Mouse (Mus musculus): ENCODE results near the gene Gdpd5. TPM values are rescaled to one million over a fixed set of nuclear protein-coding genes. Genes with fewer than 3 reads are reported as not detected.
"Not testable (repeated sequence)": the region's sequence is repeated elsewhere in the genome, so short reads cannot be mapped to it uniquely, and the experiment has no call there.

Gdpd5 gene
- polyA plus RNA-seq, 1 experiment from 2014 or later: 1.3 TPM

DNA sequence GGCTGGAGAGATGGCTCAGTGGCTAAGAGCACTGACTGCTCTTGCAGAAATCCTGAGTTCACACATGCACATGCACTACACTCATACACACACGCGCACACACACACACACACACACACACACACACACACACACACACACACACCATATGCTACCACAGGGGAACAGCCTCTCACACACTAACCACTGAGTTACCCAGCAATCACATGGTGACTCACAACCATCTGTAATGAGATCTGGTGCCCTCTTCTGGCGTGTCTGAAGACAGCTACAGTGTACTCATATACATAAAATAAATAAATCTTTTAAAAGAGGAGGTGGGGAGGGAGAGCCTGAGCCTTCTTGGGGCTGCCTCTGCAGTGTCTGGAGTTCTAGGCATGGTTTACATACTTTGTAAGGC lies 6.9 kb upstream of the Gdpd5 start:
- H3K27ac ChIP-seq; H3K36me3 ChIP-seq; H3K9ac ChIP-seq; DNase-seq; H3K9me3 ChIP-seq (replicated peaks); ATAC-seq (ENCODE audit: low read depth); H3K4me2 ChIP-seq; H3K4me3 ChIP-seq (replicated peaks); H3K4me1 ChIP-seq (replicated peaks): not testable (repeated sequence)
- H3K27me3 ChIP-seq: peaks cover 23% of the 10 kb centered on the region
- WGBS (ENCODE audit: insufficient replicate concordance): 60% methylated on average over 3 of the region's 3 CpGs

DNA sequence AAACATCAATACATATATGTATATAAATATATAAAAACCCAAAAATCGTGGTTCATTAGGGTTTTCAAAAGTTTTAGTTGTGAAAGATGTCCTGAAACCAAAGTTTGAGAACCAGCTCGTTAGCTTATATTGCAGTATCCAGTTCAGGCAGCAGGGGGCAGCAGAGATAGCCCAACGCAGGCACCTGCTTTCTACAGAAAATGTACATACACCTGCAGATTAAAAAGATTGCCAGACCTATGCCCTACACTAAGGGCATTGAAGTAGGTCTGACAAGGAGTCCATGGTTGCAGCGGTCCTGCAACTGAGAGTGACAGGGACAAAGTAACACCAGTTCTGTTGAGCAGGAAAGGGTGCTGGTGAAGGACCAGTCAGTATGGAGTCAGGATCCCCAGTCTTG lies 5.8 kb upstream of the Gdpd5 start:
- Histone ChIP-seq H3K27me3 (peaks cover 34% of the 10 kb centered on the region), H3K4me2 (no peak overlapping the region), H3K9ac (no peak overlapping the region), H3K4me1 (replicated peaks) (0 out of 2 replicates have a peak, but pooled peaks cover under 1% of the 10 kb centered on the region), H3K27ac (no peak overlapping the region), H3K36me3 (no peaks in the 10 kb centered on the region), H3K9me3 (replicated peaks) (no peaks in the 10 kb centered on the region), H3K4me3 (replicated peaks) (no peak overlapping the region)
- no peak for ATAC-seq (ENCODE audit: low read depth)
- 5% methylated on average over 4 of the region's 4 CpGs for WGBS (ENCODE audit: insufficient replicate concordance)
- DNase-seq: peak; percentile 50

DNA sequence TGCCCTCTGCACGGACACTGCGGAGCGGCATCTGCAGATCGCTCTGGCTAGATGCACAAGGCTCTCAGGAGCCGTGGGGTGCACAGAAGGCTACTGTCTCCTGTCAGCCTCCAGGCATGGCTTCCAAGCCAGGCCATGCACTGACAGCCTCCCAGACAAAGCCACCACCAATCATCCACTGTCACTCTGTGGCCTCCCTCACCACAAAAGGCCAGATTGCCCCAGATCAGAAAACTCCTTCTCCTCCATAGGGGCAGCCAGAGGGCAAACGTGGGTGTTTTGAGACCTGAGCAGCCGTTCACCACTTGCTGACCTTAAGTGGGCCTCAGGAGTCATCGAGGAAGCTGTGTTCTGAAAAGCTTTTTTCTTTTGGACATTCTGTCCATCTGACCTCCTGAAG lies 2.3 kb upstream of the Gdpd5 start:
- 62% methylated on average over 8 of the region's 8 CpGs for WGBS (ENCODE audit: insufficient replicate concordance)
- H3K9me3 ChIP-seq (replicated peaks): no peaks in the 10 kb centered on the region
- no peak for DNase-seq
- H3K4me3 ChIP-seq (replicated peaks): no peak overlapping the region
- H3K9ac ChIP-seq: no peak overlapping the region
- ATAC-seq (ENCODE audit: low read depth): no peak
- no peaks in the 10 kb centered on the region for H3K36me3 ChIP-seq
- no peak overlapping the region for H3K27ac ChIP-seq
- peaks cover 19% of the 10 kb centered on the region for H3K4me1 ChIP-seq (replicated peaks)
- H3K4me2 ChIP-seq: no peak overlapping the region
- H3K27me3 ChIP-seq: peaks cover 54% of the 10 kb centered on the region

DNA sequence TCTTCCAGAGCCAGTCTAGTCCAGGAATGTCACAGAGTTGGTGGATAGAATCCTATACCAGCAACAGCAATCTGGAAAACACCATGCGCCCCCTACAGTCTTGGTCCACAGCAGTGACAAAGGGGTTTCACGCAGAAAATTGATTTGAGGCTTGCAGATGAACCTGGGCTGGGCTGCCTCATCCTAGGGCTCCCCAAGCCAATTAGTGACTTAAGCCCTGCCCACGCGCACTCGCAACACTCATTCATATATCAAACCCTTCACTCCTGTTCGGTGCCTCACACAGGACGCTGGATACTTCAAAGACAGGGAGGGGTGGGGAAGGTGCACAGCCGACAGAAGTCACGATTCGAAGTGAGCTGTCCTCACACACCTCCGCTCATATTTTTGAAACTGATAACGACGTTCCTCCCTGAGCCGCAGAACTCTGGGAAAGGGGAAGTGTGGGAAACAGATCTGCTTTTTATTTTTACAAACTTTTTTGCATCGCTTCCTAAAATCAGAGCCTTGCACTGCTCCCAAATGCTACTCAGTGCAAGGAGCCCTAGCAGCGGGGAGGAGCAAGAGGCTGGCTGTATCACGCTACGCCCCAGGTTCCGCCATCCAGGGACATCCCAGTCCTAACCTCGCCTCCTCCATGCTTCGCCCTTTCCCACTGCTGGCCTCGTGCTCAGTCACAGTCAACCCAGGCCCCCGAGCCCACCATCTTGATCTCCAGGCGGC lies 562 bp upstream of the Gdpd5 start:
- H3K27ac ChIP-seq: no peak overlapping the region
- peak overlapping the region; percentile 83 for H3K4me2 ChIP-seq
- no peaks in the 10 kb centered on the region for H3K36me3 ChIP-seq
- peak overlapping the region; percentile 58 for H3K4me3 ChIP-seq (replicated peaks)
- H3K9ac ChIP-seq: peak overlapping the region; percentile 45
- DNase-seq: no peak
- H3K4me1 ChIP-seq (replicated peaks): peaks cover 19% of the 10 kb centered on the region
- peak; percentile 63 for ATAC-seq (ENCODE audit: low read depth)
- H3K9me3 ChIP-seq (replicated peaks): no peaks in the 10 kb centered on the region
- 1% methylated on average over 24 of the region's 24 CpGs for WGBS (ENCODE audit: insufficient replicate concordance)
- peaks cover 56% of the 10 kb centered on the region for H3K27me3 ChIP-seq

DNA sequence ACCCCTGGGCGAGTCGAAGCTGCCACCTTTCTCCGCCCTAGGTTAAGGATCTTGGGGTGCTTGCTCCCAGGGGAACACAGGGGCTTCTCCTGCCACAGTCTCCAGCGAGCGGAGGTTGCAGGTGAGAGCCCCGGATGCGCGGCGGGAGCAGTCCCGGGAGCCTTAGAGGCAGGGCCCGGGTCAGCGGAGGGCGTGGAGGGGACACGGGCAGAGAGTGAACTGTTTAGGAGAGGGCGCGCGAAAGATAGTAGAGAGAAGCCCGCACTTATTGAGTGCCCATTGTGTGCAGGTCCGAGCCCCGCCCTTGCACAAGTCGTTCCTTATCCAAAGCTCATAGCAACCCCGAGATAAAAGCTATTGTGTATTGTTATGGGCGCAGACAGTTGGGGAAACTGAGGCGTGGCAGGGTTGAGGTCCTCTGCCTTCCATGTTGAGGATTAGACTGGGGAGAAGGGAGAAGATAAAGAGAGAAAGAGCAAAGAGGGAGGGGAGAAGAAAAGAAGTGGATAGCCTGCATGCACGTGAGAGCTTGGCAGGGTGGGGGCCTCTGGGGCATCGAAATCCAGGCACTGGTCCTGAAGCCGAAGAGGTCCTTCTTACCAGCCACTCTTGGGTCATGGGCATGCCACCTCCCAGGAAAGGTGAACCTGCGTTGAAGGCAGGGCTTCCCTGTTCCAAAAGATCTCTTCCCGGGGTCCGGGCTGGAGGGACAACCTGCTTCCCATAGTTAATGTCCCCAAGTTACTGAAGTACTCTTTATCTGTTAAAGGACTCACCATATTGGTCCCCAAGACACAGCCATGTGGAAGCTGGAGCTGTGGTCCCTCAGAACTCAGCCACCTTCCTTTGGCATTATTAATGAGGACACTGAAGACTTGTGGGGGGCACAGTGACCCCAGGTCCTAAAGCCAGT lies 1.1 kb downstream of the Gdpd5 start:
- ATAC-seq (ENCODE audit: low read depth): no peak
- Histone ChIP-seq H3K27me3 (peaks cover 59% of the 10 kb centered on the region), H3K4me1 (replicated peaks) (peaks cover 20% of the 10 kb centered on the region), H3K9me3 (replicated peaks) (no peaks in the 10 kb centered on the region), H3K27ac (no peak overlapping the region), H3K4me3 (replicated peaks) (peak overlapping the region; percentile 58), H3K4me2 (peak overlapping the region; percentile 83), H3K9ac (peak overlapping the region; percentile 62), H3K36me3 (no peaks in the 10 kb centered on the region)
- no peak for DNase-seq
- WGBS (ENCODE audit: insufficient replicate concordance): 5% methylated on average over 30 of the region's 30 CpGs

DNA sequence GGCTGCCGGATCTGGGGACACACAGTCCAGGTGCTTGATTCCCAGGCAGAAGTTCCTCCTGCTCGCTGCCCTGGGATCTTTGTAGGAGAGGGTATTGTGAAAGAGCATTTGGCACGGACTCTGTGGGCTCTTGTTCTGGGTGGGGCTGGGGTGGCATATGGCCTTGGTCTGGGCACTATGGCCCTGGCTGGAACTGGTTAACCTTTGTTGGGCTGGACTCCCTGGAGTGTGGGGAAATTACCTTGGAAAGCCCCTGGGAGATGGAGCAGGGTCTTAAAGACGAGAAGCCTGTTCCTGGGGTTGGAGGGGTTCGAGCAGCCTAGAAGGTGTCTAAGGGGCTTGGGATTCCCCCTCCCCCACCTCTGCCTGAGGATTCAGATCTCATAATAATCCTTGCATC lies 2.0 kb downstream of the Gdpd5 start:
- DNase-seq: no peak

DNA sequence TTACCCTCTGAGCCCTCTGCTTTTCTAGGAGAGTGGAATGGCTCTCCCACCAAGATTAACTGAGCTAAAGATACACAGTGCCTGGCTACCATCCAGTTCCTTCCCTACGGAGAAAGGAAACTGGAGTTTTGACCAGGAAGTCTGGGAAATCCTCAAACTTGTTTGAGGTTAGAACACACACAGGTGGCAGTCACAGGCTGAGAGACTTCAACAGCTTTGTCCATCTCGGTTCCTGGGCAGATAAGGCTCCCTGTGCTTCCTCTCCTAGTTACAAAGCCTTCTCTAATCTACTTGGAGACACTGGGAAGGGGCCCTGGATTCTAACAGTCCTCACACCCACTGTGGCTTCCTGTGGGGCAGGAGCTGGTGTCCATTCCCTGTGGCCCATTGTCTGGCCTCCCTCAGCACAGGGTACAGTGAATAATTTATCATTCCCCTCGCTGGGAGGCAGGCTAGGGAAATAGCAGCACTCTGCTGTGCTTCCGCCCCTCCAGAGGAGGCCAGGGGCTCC lies 2.9 kb downstream of the Gdpd5 start:
- no peaks in the 10 kb centered on the region for H3K9me3 ChIP-seq (replicated peaks)
- H3K27me3 ChIP-seq: peaks cover 53% of the 10 kb centered on the region
- ATAC-seq (ENCODE audit: low read depth): no peak
- no peak overlapping the region for H3K4me3 ChIP-seq (replicated peaks)
- H3K4me1 ChIP-seq (replicated peaks): peaks cover 25% of the 10 kb centered on the region
- WGBS (ENCODE audit: insufficient replicate concordance): 16% methylated on average over 4 of the region's 4 CpGs
- no peak overlapping the region for H3K4me2 ChIP-seq
- no peak overlapping the region for H3K9ac ChIP-seq
- H3K27ac ChIP-seq: no peak overlapping the region
- H3K36me3 ChIP-seq: no peaks in the 10 kb centered on the region
- DNase-seq: no peak

More for the DNA sequence above, 2.0 kb downstream of the Gdpd5 start:
- no peaks in the 10 kb centered on the region for H3K9me3 ChIP-seq (replicated peaks)
- no peaks in the 10 kb centered on the region for H3K36me3 ChIP-seq
- ATAC-seq (ENCODE audit: low read depth): no peak
- peaks cover 59% of the 10 kb centered on the region for H3K27me3 ChIP-seq
- 0 out of 2 replicates have a peak overlapping the region, but pooled peaks have one; percentile 83 for H3K4me2 ChIP-seq
- 0 out of 2 replicates have a peak overlapping the region, but pooled peaks have one; percentile 58 for H3K4me3 ChIP-seq (replicated peaks)
- no peak overlapping the region for H3K27ac ChIP-seq
- 48% methylated on average over 5 of the region's 5 CpGs for WGBS (ENCODE audit: insufficient replicate concordance)
- H3K9ac ChIP-seq: no peak overlapping the region
- peaks cover 25% of the 10 kb centered on the region for H3K4me1 ChIP-seq (replicated peaks)

DNA sequence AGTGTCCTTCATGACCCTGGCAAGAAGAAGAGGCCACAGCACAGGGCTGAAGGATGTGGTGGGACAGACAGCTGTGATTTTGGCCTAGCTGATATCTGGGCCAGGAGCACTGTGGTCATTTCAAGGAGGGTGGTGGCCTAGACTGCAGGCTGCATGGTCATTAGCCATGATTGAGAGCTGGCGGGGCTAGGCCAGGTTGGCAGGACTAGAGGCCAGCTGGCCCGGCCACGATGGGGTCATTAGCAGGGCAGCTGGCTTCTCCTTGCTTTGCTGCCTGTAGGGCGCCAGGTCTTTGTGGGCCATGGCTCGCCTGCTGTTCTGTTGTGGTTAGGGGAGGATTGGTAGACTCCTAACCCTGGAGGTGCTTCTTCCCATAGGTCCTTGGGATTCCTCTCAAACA lies 4.8 kb downstream of the Gdpd5 start:
- no peak overlapping the region for H3K4me3 ChIP-seq (replicated peaks)
- H3K4me1 ChIP-seq (replicated peaks): peaks cover 20% of the 10 kb centered on the region
- DNase-seq (no peak), ATAC-seq (ENCODE audit: low read depth) (no peak)
- H3K27ac ChIP-seq: no peak overlapping the region
- no peaks in the 10 kb centered on the region for H3K9me3 ChIP-seq (replicated peaks)
- 71% methylated on average over 5 of the region's 5 CpGs for WGBS (ENCODE audit: insufficient replicate concordance)
- H3K4me2 ChIP-seq: no peak overlapping the region
- H3K9ac ChIP-seq: no peak overlapping the region
- peaks cover 38% of the 10 kb centered on the region for H3K27me3 ChIP-seq
- H3K36me3 ChIP-seq: no peaks in the 10 kb centered on the region

DNA sequence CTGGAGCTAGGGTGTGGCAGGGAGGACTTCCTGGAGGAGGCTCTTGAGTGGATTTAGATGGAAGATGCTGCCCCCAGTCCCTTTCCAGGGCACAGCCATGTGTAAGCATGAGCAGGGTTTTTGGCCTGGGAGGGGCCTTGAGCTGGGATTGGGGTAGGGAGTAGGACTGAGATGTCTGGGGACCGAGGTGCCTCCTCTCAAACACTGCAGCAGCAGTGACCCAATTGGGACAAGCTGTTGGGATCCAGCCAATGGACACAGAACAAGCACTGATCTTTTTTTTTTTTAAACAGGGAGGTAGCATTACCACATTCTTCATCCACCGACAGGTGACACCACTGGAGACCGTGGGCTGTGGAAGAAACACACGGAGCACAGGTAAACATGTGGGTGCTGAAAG lies 5.6 kb downstream of the Gdpd5 start:
- DNase-seq: no peak
- 58% methylated on average over 4 of the region's 4 CpGs for WGBS (ENCODE audit: insufficient replicate concordance)
- H3K4me1 ChIP-seq (replicated peaks): peaks cover 14% of the 10 kb centered on the region

DNA sequence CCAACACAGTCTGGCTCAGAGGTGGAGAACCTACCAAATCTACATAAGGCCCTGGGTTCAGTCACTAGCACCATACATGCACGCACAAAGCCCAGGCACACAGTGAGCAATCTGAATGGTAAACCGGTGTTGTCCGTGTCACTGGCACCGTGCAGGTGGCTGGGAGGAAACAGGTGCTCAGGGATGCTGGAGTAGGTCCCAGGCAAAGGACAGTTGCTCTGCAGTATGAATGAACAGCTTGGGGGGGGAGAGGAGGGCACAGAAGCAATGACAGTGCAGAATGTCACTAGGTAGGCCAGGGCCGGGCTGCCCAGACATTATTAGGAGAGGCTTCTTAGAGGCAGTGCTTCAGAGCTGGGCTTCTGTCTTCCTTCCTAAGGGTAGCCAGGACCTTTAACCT lies 6.1 kb downstream of the Gdpd5 start:
- H3K4me2 ChIP-seq: no peak overlapping the region
- H3K9me3 ChIP-seq (replicated peaks): no peaks in the 10 kb centered on the region
- H3K36me3 ChIP-seq: no peaks in the 10 kb centered on the region
- WGBS (ENCODE audit: insufficient replicate concordance): 62% methylated on average over 5 of the region's 5 CpGs
- no peak overlapping the region for H3K9ac ChIP-seq
- H3K27me3 ChIP-seq: peaks cover 25% of the 10 kb centered on the region
- H3K4me1 ChIP-seq (replicated peaks): peaks cover 9% of the 10 kb centered on the region
- no peak overlapping the region for H3K4me3 ChIP-seq (replicated peaks)
- ATAC-seq (ENCODE audit: low read depth) (no peak), DNase-seq (no peak)
- H3K27ac ChIP-seq: no peak overlapping the region

More for the DNA sequence above, 5.6 kb downstream of the Gdpd5 start:
- no peaks in the 10 kb centered on the region for H3K36me3 ChIP-seq
- no peak overlapping the region for H3K4me3 ChIP-seq (replicated peaks)
- no peaks in the 10 kb centered on the region for H3K9me3 ChIP-seq (replicated peaks)
- peaks cover 31% of the 10 kb centered on the region for H3K27me3 ChIP-seq
- no peak overlapping the region for H3K9ac ChIP-seq
- no peak overlapping the region for H3K27ac ChIP-seq
- no peak overlapping the region for H3K4me2 ChIP-seq
- no peak for ATAC-seq (ENCODE audit: low read depth)

DNA sequence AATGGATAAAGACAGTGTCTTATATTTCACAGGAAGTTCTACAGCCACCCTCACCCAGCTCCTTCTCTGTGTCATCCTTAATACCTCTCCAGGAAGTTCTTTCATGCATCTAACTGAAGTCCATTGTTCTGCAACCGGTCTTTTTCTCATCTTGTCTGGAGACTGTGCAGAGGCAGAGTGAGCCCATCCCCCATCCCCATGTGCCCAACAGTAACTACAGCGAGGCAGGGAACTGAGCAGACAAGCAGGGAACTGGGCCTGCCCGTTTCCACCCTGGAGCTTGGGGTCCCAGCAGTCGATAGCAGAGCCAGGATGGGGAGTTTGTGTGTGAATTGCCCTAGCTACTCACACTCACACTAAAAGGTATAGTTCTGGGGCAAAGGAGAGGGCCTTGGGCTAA lies 9.3 kb downstream of the Gdpd5 start:
- Histone ChIP-seq H3K4me1 (replicated peaks) (0 out of 2 replicates have a peak, but pooled peaks cover 8% of the 10 kb centered on the region), H3K27ac (no peak overlapping the region), H3K9ac (no peak overlapping the region), H3K36me3 (no peaks in the 10 kb centered on the region), H3K27me3 (peaks cover 4% of the 10 kb centered on the region; the same call in 1 of the 2 replicates), H3K4me2 (no peak overlapping the region), H3K9me3 (replicated peaks) (no peaks in the 10 kb centered on the region), H3K4me3 (replicated peaks) (no peak overlapping the region)
- ATAC-seq (ENCODE audit: low read depth) (no peak), DNase-seq (no peak)
- WGBS (ENCODE audit: insufficient replicate concordance): 45% methylated on average over 4 of the region's 4 CpGs
